ENCODE assay signal across 11 mouse cellular contexts in genomic region chr17:74195943-74196342, GRCm38 (mm10).
DNase-seq lines count a peak whose midpoint lies in the region; ATAC-seq and TF ChIP-seq lines count a peak whose summit lies in the region.
"Had no signal": no experiment of that assay in that cellular context is flagged by ENCODE, and none has a peak within 500 bp of the region (broad histone marks: within the 10 kb centered on the region; RNA-seq: fewer than 3 reads in every experiment).

No protein-coding gene starts in this region.

- H3K4me1 ChIP-seq in kidney, adult 2 months (ENCODE audit: control insufficient read depth, insufficient read depth, low read length): 0 out of 2 replicates have a peak, but pooled peaks cover 2% of the 10 kb centered on the region
- peaks cover 3 to 52% of the 10 kb centered on the region in 2 experiments for H3K4me1 ChIP-seq in CH12.LX (ENCODE audit: control insufficient read depth in 1 of 2, insufficient read depth in 2 of 2)
- no peaks in the 10 kb centered on the region for H3K4me1 ChIP-seq in forebrain, postnatal 0 days (ENCODE audit: insufficient read depth)
- no peaks in the 10 kb centered on the region for H3K4me1 ChIP-seq in intestine, embryonic 16.5 days (ENCODE audit: control insufficient read depth, insufficient read depth, low read length)
- H3K4me1 ChIP-seq: neural tube, embryonic 12.5 days had no signal

- H3K4me3 ChIP-seq in kidney, adult 2 months (ENCODE audit: insufficient read depth, low read depth, low read length): no peak overlapping the region
- H3K4me3 ChIP-seq in CH12.LX (replicated peaks in 1 of 3; ENCODE audit: low read depth in 2 of 3, low read length in 2 of 3, poor library complexity in 1 of 3): no peak overlapping the region
- no peak overlapping the region for H3K4me3 ChIP-seq in forebrain, postnatal 0 days (ENCODE audit: low read depth, low read length)
- H3K4me3 ChIP-seq in intestine, embryonic 16.5 days (ENCODE audit: low read length): no peak overlapping the region
- H3K4me3 ChIP-seq: neural tube, embryonic 12.5 days had no signal

- peak overlapping the region; percentile 82 for H3K4me2 ChIP-seq in CH12.LX (ENCODE audit: insufficient read depth, low read depth, poor library complexity, severe bottlenecking)
- H3K4me2 ChIP-seq in forebrain, postnatal 0 days (ENCODE audit: low read depth): no peak overlapping the region
- no peak overlapping the region for H3K4me2 ChIP-seq in intestine, embryonic 16.5 days (ENCODE audit: low read depth, low read length)
- H3K4me2 ChIP-seq: neural tube, embryonic 12.5 days had no signal

- WGBS in kidney, adult 2 months: 45% methylated on average over 2 of the region's 2 CpGs
- WGBS in forebrain, postnatal 0 days: 65% methylated on average over 2 of the region's 2 CpGs
- WGBS in intestine, embryonic 16.5 days: 51% methylated on average over 2 of the region's 2 CpGs

- no peaks in the 10 kb centered on the region for H3K9me3 ChIP-seq in CH12.LX (replicated peaks; ENCODE audit: low read length)
- H3K9me3 ChIP-seq in forebrain, postnatal 0 days (ENCODE audit: low read length): no peaks in the 10 kb centered on the region
- H3K9me3 ChIP-seq in intestine, embryonic 16.5 days (ENCODE audit: control insufficient read depth, low read length): no peaks in the 10 kb centered on the region
- H3K9me3 ChIP-seq: neural tube, embryonic 12.5 days had no signal

- no peak for TF ChIP-seq RAD21 in CH12.LX (IDR thresholded peaks at IDR 0.05; ENCODE audit: low read depth, low read length)

- H3K79me2 ChIP-seq in CH12.LX (replicated peaks; ENCODE audit: control insufficient read depth, extremely low read depth, insufficient read depth, poor library complexity, severe bottlenecking): no peaks in the 10 kb centered on the region

- H3K27ac ChIP-seq in kidney, adult 2 months (ENCODE audit: insufficient read depth, low read depth, low read length): no peak overlapping the region
- H3K27ac ChIP-seq in CH12.LX (ENCODE audit: insufficient read depth, low read depth): peak overlapping the region; percentile 41; the same call in 1 of the 2 replicates
- no peak overlapping the region for H3K27ac ChIP-seq in forebrain, postnatal 0 days (ENCODE audit: low read depth, low read length)
- H3K27ac ChIP-seq in intestine, embryonic 16.5 days (ENCODE audit: low read length): no peak overlapping the region
- H3K27ac ChIP-seq: liver, embryonic 14.5 days; neural tube, embryonic 12.5 days had no signal

- no peak for TF ChIP-seq POLR2A in kidney, adult 2 months (IDR thresholded peaks at IDR 0.05; ENCODE audit: low read depth, low read length)
- no peak for TF ChIP-seq POLR2A in CH12.LX (IDR thresholded peaks at IDR 0.05; ENCODE audit: low read depth, low read length)

- in situ Hi-C loops in CH12.LX (cut with MboI; ENCODE audit: low pct_ligation_motif_present, low pct_unique_long_range_greater_than_20kb, low sequenced_read_pairs): no loop called here

- intact Hi-C loops in left cerebral cortex, postnatal 14 days (cut with DNase I): no loop called here

- peak; percentile 63 to 80 for ATAC-seq in hematopoietic stem cell, adult 5-6 weeks (replicated peaks in 1 of 2; ENCODE audit: insufficient read depth in 1 of 2, low FRiP score in 2 of 2, low TSS enrichment in 1 of 2, low read depth in 1 of 2, poor library complexity in 2 of 2, severe bottlenecking in 2 of 2)
- ATAC-seq in forebrain, postnatal 0 days: no peak
- ATAC-seq in intestine, embryonic 16.5 days: no peak

- DNase-seq in kidney, adult 2 months: peak; percentile 12
- no peak for DNase-seq in kidney, adult 8-10 months
- peak; percentile 89 for DNase-seq in CH12.LX (ENCODE audit: extremely low read depth)
- peak; percentile 39 for DNase-seq in embryo, embryonic 10.5 days (ENCODE audit: low spot score)
- no peak for DNase-seq in forebrain, postnatal 0 days
- DNase-seq in left cerebral cortex, postnatal 14 days (ENCODE audit: low spot score in 2 of 2): no peak
- DNase-seq: adrenal gland, postnatal 25 days had no signal

- dilution Hi-C loops in CH12.LX (cut with MboI; ENCODE audit: extremely low pct_ligation_motif_present, extremely low pct_unique_long_range_greater_than_20kb, low sequenced_read_pairs): no loop called here

- no peak for TF ChIP-seq CTCF in kidney, adult 2 months (conservative IDR thresholded peaks at IDR 0.05; ENCODE audit: insufficient read depth, insufficient read length, low read depth, low read length)
- no peak for TF ChIP-seq CTCF in CH12.LX (conservative IDR thresholded peaks at IDR 0.05 in 1 of 2, IDR thresholded peaks at IDR 0.05 in 1 of 2; ENCODE audit: low read depth in 2 of 2, low read length in 2 of 2)
- TF ChIP-seq CTCF in forebrain, postnatal 0 days (IDR thresholded peaks at IDR 0.05; ENCODE audit: low read depth): no peak

- H3K9ac ChIP-seq in CH12.LX (ENCODE audit: insufficient read depth, low read depth): no peak overlapping the region
- no peak overlapping the region for H3K9ac ChIP-seq in forebrain, postnatal 0 days
- no peak overlapping the region for H3K9ac ChIP-seq in intestine, embryonic 16.5 days (ENCODE audit: low read depth, low read length)
- H3K9ac ChIP-seq: liver, embryonic 14.5 days; neural tube, embryonic 12.5 days had no signal

- H3K36me3 ChIP-seq in kidney, adult 2 months (ENCODE audit: control insufficient read depth, insufficient read depth, low read length): no peaks in the 10 kb centered on the region
- peaks cover 0 to 6% of the 10 kb centered on the region in 2 experiments for H3K36me3 ChIP-seq in CH12.LX (replicated peaks in 1 of 2; ENCODE audit: control insufficient read depth in 1 of 2, insufficient read depth in 1 of 2, low read length in 1 of 2)
- 0 out of 2 replicates have a peak, but pooled peaks cover 3% of the 10 kb centered on the region for H3K36me3 ChIP-seq in forebrain, postnatal 0 days (ENCODE audit: insufficient read depth)
- no peaks in the 10 kb centered on the region for H3K36me3 ChIP-seq in intestine, embryonic 16.5 days (ENCODE audit: control insufficient read depth, insufficient read depth, low read length)
- H3K36me3 ChIP-seq: neural tube, embryonic 12.5 days had no signal

- TF ChIP-seq EP300 in CH12.LX (IDR thresholded peaks at IDR 0.05; ENCODE audit: low read length): peak; percentile 86; the same call in 1 of the 2 replicates

- no peaks in the 10 kb centered on the region for H3K27me3 ChIP-seq in kidney, adult 2 months (replicated peaks; ENCODE audit: control insufficient read depth, insufficient read depth, low read length)
- no peaks in the 10 kb centered on the region for H3K27me3 ChIP-seq in CH12.LX (replicated peaks)
- H3K27me3 ChIP-seq in forebrain, postnatal 0 days (ENCODE audit: insufficient read depth, low read length): no peaks in the 10 kb centered on the region
- H3K27me3 ChIP-seq in intestine, embryonic 16.5 days (replicated peaks; ENCODE audit: control insufficient read depth, insufficient read depth, low read length): no peaks in the 10 kb centered on the region
- H3K27me3 ChIP-seq: neural tube, embryonic 12.5 days had no signal

TF ChIP-seq in CH12.LX, 34 proteins besides CTCF, POLR2A, EP300 and RAD21:
- TF ChIP-seq POLR2AphosphoS2 (IDR thresholded peaks at IDR 0.05; ENCODE audit: low read depth, low read length) (no peak), TBP (conservative IDR thresholded peaks at IDR 0.05; ENCODE audit: low read depth, low read length) (0 out of 2 replicates have a peak, but pooled peaks have one; percentile 49), ZC3H11A (IDR thresholded peaks at IDR 0.05; ENCODE audit: low read depth, low read length) (no peak), BHLHE40 (IDR thresholded peaks at IDR 0.05; ENCODE audit: low read depth, low read length) (peak; percentile 67), KAT2A (IDR thresholded peaks at IDR 0.05; ENCODE audit: insufficient replicate concordance, low read length) (no peak), ETS1 (conservative IDR thresholded peaks at IDR 0.05; ENCODE audit: low read depth, low read length) (peak; percentile 79), MYC (IDR thresholded peaks at IDR 0.05; ENCODE audit: low read depth, low read length) (no peak), MAFK (IDR thresholded peaks at IDR 0.05; ENCODE audit: insufficient replicate concordance, low read length) (no peak), JUND (conservative IDR thresholded peaks at IDR 0.05; ENCODE audit: low read depth, low read length) (peak; percentile 36; the same call in 1 of the 2 replicates), MEF2A (IDR thresholded peaks at IDR 0.05; ENCODE audit: borderline replicate concordance, low read depth, low read length) (peak; percentile 97), E2F4 (IDR thresholded peaks at IDR 0.05; ENCODE audit: insufficient replicate concordance, low read depth, low read length) (no peak), SIN3A (IDR thresholded peaks at IDR 0.05; ENCODE audit: low read length) (peak; percentile 35; the same call in 1 of the 2 replicates), ELF1 (IDR thresholded peaks at IDR 0.05; ENCODE audit: low read depth, low read length) (peak; percentile 38; the same call in 1 of the 2 replicates), MAZ (IDR thresholded peaks at IDR 0.05; ENCODE audit: low read depth, low read length) (no peak), TCF12 (IDR thresholded peaks at IDR 0.05; ENCODE audit: low read depth, low read length) (peak; percentile 70; the same call in 1 of the 2 replicates), HCFC1 (IDR thresholded peaks at IDR 0.05; ENCODE audit: low read depth, low read length) (no peak)
TF ChIP-seq in CH12.LX: peak in this region for 8.

Comparison
In these comparisons a context has a peak if more than half of its experiments do, and no peak if none do; other contexts are left out.
1. DNase-seq: peak in kidney, adult 2 months (single experiment), CH12.LX (single experiment) and embryo, embryonic 10.5 days (single experiment); none in kidney, adult 8-10 months (0 of 2), forebrain, postnatal 0 days (single experiment) and left cerebral cortex, postnatal 14 days (0 of 2).
2. ATAC-seq: peak in hematopoietic stem cell, adult 5-6 weeks (2 of 2); none in forebrain, postnatal 0 days (single experiment) and intestine, embryonic 16.5 days (single experiment).